In the genomic region with DNA sequence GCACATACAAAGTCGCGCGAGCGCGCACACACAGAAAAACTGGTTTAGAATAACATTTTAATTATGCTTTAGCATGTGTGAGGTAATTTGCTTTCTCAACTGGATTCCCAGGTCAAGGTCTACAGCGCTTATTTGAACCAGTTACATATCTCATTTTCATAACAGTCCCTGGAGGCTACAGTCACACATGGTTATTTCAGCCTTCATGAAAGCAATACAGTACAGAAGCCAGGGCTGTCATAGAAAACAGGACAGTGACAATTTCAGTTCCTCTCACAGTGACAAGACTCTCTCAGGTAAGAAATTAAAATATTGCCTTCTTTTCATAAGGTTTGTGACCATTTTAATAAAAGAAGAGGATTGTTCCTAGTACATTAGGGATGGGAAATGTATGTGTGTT, we compare ENCODE assay signal across 31 mouse cellular contexts.
"Had no signal": no experiment of that assay in that cellular context is flagged by ENCODE, and none has a peak within 500 bp of the region (broad histone marks: within the 10 kb centered on the region; RNA-seq: fewer than 3 reads in every experiment).

No protein-coding gene starts in this region.

- H3K4me1 ChIP-seq: kidney, embryonic 15.5 days had no signal

- H3K9me3 ChIP-seq: heart, embryonic 10.5 days; heart, embryonic 12.5 days; heart, embryonic 13.5 days; heart, embryonic 15.5 days; hindbrain, embryonic 10.5 days; hindbrain, embryonic 12.5 days; hindbrain, embryonic 13.5 days; hindbrain, embryonic 15.5 days; intestine, embryonic 15.5 days; kidney, embryonic 15.5 days had no signal

- H3K4me2 ChIP-seq: heart, embryonic 11.5 days; heart, embryonic 12.5 days; heart, embryonic 13.5 days; heart, embryonic 15.5 days; hindbrain, embryonic 12.5 days; hindbrain, embryonic 13.5 days; hindbrain, embryonic 14.5 days; hindbrain, embryonic 15.5 days; intestine, embryonic 15.5 days; kidney, embryonic 15.5 days had no signal

- H3K36me3 ChIP-seq: heart, embryonic 10.5 days; heart, embryonic 12.5 days; heart, embryonic 13.5 days; heart, embryonic 15.5 days; hindbrain, embryonic 10.5 days; hindbrain, embryonic 12.5 days; hindbrain, embryonic 13.5 days; hindbrain, embryonic 15.5 days; intestine, embryonic 15.5 days; kidney, embryonic 15.5 days had no signal

- H3K9ac ChIP-seq: heart, embryonic 12.5 days; heart, embryonic 13.5 days; heart, embryonic 15.5 days; hindbrain, embryonic 12.5 days; hindbrain, embryonic 13.5 days; hindbrain, embryonic 14.5 days; hindbrain, embryonic 15.5 days; intestine, embryonic 15.5 days; kidney, embryonic 15.5 days had no signal

- DNase-seq: heart, postnatal 10 days; heart, postnatal 14 days; heart, postnatal 36 days; heart, postnatal 4 days; kidney, adult 11 months; kidney, adult 18-20 months; kidney, adult 2 months; kidney, adult 8-10 months; kidney, adult 9 months; kidney, postnatal 10 days; kidney, postnatal 14 days; kidney, postnatal 25 days; kidney, postnatal 36 days; kidney, postnatal 4 days; layer of hippocampus, adult 9-11 months; layer of hippocampus, postnatal 36 days had no signal

- H3K27me3 ChIP-seq: heart, embryonic 12.5 days; heart, embryonic 15.5 days had no signal

- H3K27ac ChIP-seq: heart, embryonic 10.5 days; heart, embryonic 13.5 days; heart, embryonic 15.5 days; hindbrain, embryonic 10.5 days; hindbrain, embryonic 12.5 days; hindbrain, embryonic 13.5 days; hindbrain, embryonic 14.5 days; hindbrain, embryonic 15.5 days; hindbrain, postnatal 0 days; intestine, embryonic 15.5 days; kidney, embryonic 15.5 days; kidney, postnatal 0 days; layer of hippocampus, adult 2 months had no signal

- H3K4me3 ChIP-seq: heart, embryonic 10.5 days; heart, embryonic 12.5 days; heart, embryonic 13.5 days; heart, embryonic 15.5 days; hindbrain, embryonic 10.5 days; hindbrain, embryonic 12.5 days; hindbrain, embryonic 13.5 days; hindbrain, embryonic 15.5 days; intestine, embryonic 15.5 days; kidney, embryonic 15.5 days; layer of hippocampus, adult 2 months had no signal
